Mouse (Mus musculus) right cerebral cortex, postnatal 36 days (tissue): ENCODE measurements around the gene Caly.

Source experiments
- DNase-seq, 2 experiments: peaks; one replicate each; pipeline ENCODE4 v3.0.0; 2022; ENCODE audit warnings: low spot score in 2 of 2, mixed read lengths in 1 of 2

The Caly gene

GRCm38 (mm10) chr7:140081408-140082241 lies 723 bp downstream of the Caly start:
- DNase-seq = peak; percentile 20 to 41

GRCm38 (mm10) chr7:140080503-140081156 lies 1.7 kb downstream of the Caly start:
- DNase-seq = peak; percentile 89 to 93

GRCm38 (mm10) chr7:140078711-140079110 lies 3.6 kb downstream of the Caly start:
- DNase-seq = peak in 1 of 2 experiments; percentile 49

- DNase-seq = no peak
Observed at GRCm38 (mm10) chr7:140077698-140078097, 4.7 kb downstream of the Caly start.

GRCm38 (mm10) chr7:140070042-140070711 lies 12.2 kb downstream of the Caly start:
- no peak for DNase-seq

GRCm38 (mm10) chr7:140067397-140067796 lies 15.0 kb downstream of the Caly start:
- no peak for DNase-seq

- peak; percentile 48 to 50 for DNase-seq
Observed at GRCm38 (mm10) chr7:140063092-140063491, 19.3 kb downstream of the Caly start.

- DNase-seq = no peak
Observed at GRCm38 (mm10) chr7:140062307-140062706, 20.0 kb downstream of the Caly start.

- no peak for DNase-seq
Observed at GRCm38 (mm10) chr7:140061832-140062130, 20.6 kb downstream of the Caly start.

- DNase-seq = no peak
Observed at GRCm38 (mm10) chr7:140060936-140061831, 21.2 kb downstream of the Caly start.

- DNase-seq = no peak
Observed at GRCm38 (mm10) chr7:140059601-140060000, 22.7 kb downstream of the Caly start.

- no peak for DNase-seq
Observed at GRCm38 (mm10) chr7:140058528-140058927, 23.8 kb downstream of the Caly start.

GRCm38 (mm10) chr7:140057413-140058407 lies 24.6 kb downstream of the Caly start:
- DNase-seq = no peak

GRCm38 (mm10) chr7:140054124-140054523 lies 28.2 kb downstream of the Caly start:
- DNase-seq = no peak

GRCm38 (mm10) chr7:140049115-140049689 lies 33.1 kb downstream of the Caly start:
- DNase-seq = no peak

- DNase-seq = no peak
Observed at GRCm38 (mm10) chr7:140048361-140049114, 33.8 kb downstream of the Caly start, which contains the start of gene Msx3. Msx3 (minus strand) TSS chr7:140049089.

- DNase-seq = no peak
Observed at GRCm38 (mm10) chr7:140047811-140048311, 34.5 kb downstream of the Caly start.

- DNase-seq = no peak
Observed at GRCm38 (mm10) chr7:140045546-140045945, 36.8 kb downstream of the Caly start.

GRCm38 (mm10) chr7:140042728-140043127 lies 39.6 kb downstream of the Caly start:
- DNase-seq = no peak
